Mouse (Mus musculus): ENCODE measurements around the gene Cisd1.

Cisd1 gene

GRCm38 (mm10) chr10:71348637-71349280 is 4.0 kb upstream of the Cisd1 start:
- no peak for DNase-seq (ENCODE audit: low spot score)

GRCm38 (mm10) chr10:71347964-71348636 is 3.3 kb upstream of the Cisd1 start:
- DNase-seq (ENCODE audit: low spot score) = peak; percentile 47

GRCm38 (mm10) chr10:71347509-71347949 is 2.8 kb upstream of the Cisd1 start, which contains the start of gene Ipmk:
Gene Ipmk (plus strand): TSS chr10:71347763.
- peak; percentile 100 for DNase-seq (ENCODE audit: low spot score)

GRCm38 (mm10) chr10:71346722-71347508 is 2.2 kb upstream of the Cisd1 start:
- no peak for DNase-seq (ENCODE audit: low spot score)

GRCm38 (mm10) chr10:71346106-71346505 is 1.4 kb upstream of the Cisd1 start:
- no peak for DNase-seq (ENCODE audit: low spot score)

GRCm38 (mm10) chr10:71343567-71344265 is 1.0 kb downstream of the Cisd1 start:
- no peak for DNase-seq (ENCODE audit: low spot score)

- no peak for DNase-seq (ENCODE audit: low spot score)
Measured at GRCm38 (mm10) chr10:71343130-71343529, 1.6 kb downstream of the Cisd1 start.

- DNase-seq (ENCODE audit: low spot score) = no peak
Measured at GRCm38 (mm10) chr10:71342030-71342805, 2.5 kb downstream of the Cisd1 start.

GRCm38 (mm10) chr10:71341290-71341689 is 3.5 kb downstream of the Cisd1 start:
- no peak for DNase-seq (ENCODE audit: low spot score)

- DNase-seq (ENCODE audit: low spot score) = no peak
Measured at GRCm38 (mm10) chr10:71340195-71340594, 4.6 kb downstream of the Cisd1 start.

GRCm38 (mm10) chr10:71339463-71339862 is 5.3 kb downstream of the Cisd1 start:
- no peak for DNase-seq (ENCODE audit: low spot score)

- DNase-seq (ENCODE audit: low spot score) = no peak
Measured at GRCm38 (mm10) chr10:71338156-71338905, 6.4 kb downstream of the Cisd1 start.

GRCm38 (mm10) chr10:71337733-71338132 is 7.0 kb downstream of the Cisd1 start:
- no peak for DNase-seq (ENCODE audit: low spot score)

- DNase-seq (ENCODE audit: low spot score) = no peak
Measured at GRCm38 (mm10) chr10:71332859-71333258, 11.9 kb downstream of the Cisd1 start.

- no peak for DNase-seq (ENCODE audit: low spot score)
Measured at GRCm38 (mm10) chr10:71332376-71332775, 12.4 kb downstream of the Cisd1 start.

GRCm38 (mm10) chr10:71331908-71332307 is 12.8 kb downstream of the Cisd1 start:
- DNase-seq (ENCODE audit: low spot score) = no peak

- no peak for DNase-seq (ENCODE audit: low spot score)
Measured at GRCm38 (mm10) chr10:71330070-71330469, 14.7 kb downstream of the Cisd1 start.

GRCm38 (mm10) chr10:71329295-71329694 is 15.5 kb downstream of the Cisd1 start:
- DNase-seq (ENCODE audit: low spot score) = no peak

GRCm38 (mm10) chr10:71328870-71329269 is 15.9 kb downstream of the Cisd1 start:
- DNase-seq (ENCODE audit: low spot score) = no peak

- DNase-seq (ENCODE audit: low spot score) = no peak
Measured at GRCm38 (mm10) chr10:71328382-71328781, 16.4 kb downstream of the Cisd1 start.

- no peak for DNase-seq (ENCODE audit: low spot score)
Measured at GRCm38 (mm10) chr10:71327386-71327785, 17.4 kb downstream of the Cisd1 start.
